Mouse (Mus musculus) limb, embryonic 14.5 days (tissue): Measurements from ENCODE around the gene Dffa. TPM values are rescaled to one million over a fixed set of nuclear protein-coding genes. Genes with fewer than 3 reads are reported as not detected.
A peak's percentile ranks its signal among the peaks of the same experiment; 100 is the strongest.

Experiments
- ATAC-seq: fragments of 200-750 bp; cut with Nextera tagmentation; 2 replicates; pipeline ENCODE4 v1.8.0; 2017; ENCODE audit warnings: low read depth, moderate number of reproducible peaks, moderate TSS enrichment; ENCODE audit not compliant: low FRiP score
- DNase-seq: peaks from one replicate; pipeline ENCODE4 v3.0.0-alpha.2; 2015; ENCODE audit warnings: low spot score
- H3K27ac ChIP-seq: fragments of 300-500 bp; sonication (generic); replicated peaks from 2 replicates; pipeline ENCODE4 v1.5.1; 2014; ENCODE audit warnings: low read depth, mild to moderate bottlenecking, low read length, moderate library complexity, mixed read lengths
- H3K27me3 ChIP-seq: fragments of 300-500 bp; sonication (generic); 2 replicates; pipeline ENCODE4 v1.6.1; 2014; ENCODE audit warnings: low read length, mixed read lengths; ENCODE audit not compliant: control insufficient read depth, insufficient read depth
- H3K36me3 ChIP-seq: fragments of 300-500 bp; sonication (generic); 2 replicates; pipeline ENCODE4 v1.6.1; 2014; ENCODE audit warnings: mild to moderate bottlenecking, low read length, moderate library complexity, mixed read lengths; ENCODE audit not compliant: control insufficient read depth, insufficient read depth
- H3K4me1 ChIP-seq: fragments of 300-500 bp; sonication (generic); 2 replicates; pipeline ENCODE4 v1.6.1; 2014; ENCODE audit warnings: antibody characterized with exemption, low read length, mixed read lengths; ENCODE audit not compliant: control insufficient read depth, insufficient read depth
- H3K4me2 ChIP-seq: fragments of 300-500 bp; sonication (generic); replicated peaks from 2 replicates; pipeline ENCODE4 v1.6.1; 2014; ENCODE audit warnings: low read depth, mild to moderate bottlenecking, low read length, moderate library complexity; ENCODE audit not compliant: severe bottlenecking
- H3K4me3 ChIP-seq: fragments of 300-500 bp; sonication (generic); replicated peaks from 2 replicates; pipeline ENCODE4 v1.5.1; 2014; ENCODE audit warnings: low read length
- H3K9ac ChIP-seq: fragments of 300-500 bp; sonication (generic); 2 replicates; pipeline ENCODE4 v1.6.1; 2014; ENCODE audit warnings: mild to moderate bottlenecking, low read depth, low read length, moderate library complexity; ENCODE audit not compliant: severe bottlenecking
- H3K9me3 ChIP-seq: fragments of 300-500 bp; sonication (generic); 2 replicates; pipeline ENCODE4 v1.6.1; 2016; ENCODE audit warnings: low read length; ENCODE audit not compliant: control insufficient read depth
- POLR2A ChIP-seq: fragments of 200-500 bp; IDR thresholded peaks from 2 replicates; pipeline ENCODE4 v1.8.0; 2012; ENCODE audit warnings: inconsistent platforms, mild to moderate bottlenecking, moderate library complexity, borderline replicate concordance; ENCODE audit not compliant: insufficient read depth, insufficient read length; ENCODE audit errors: extremely low read depth
- WGBS: fragments of 180-500 bp; shearing (Covaris S2); extraction: QIAGEN DNeasy Blood & Tissue Kit; methylation state at CpG from one replicate; pipeline ENCODE4 v1.1.7; 2014; 5-methylcytosine and 5-hydroxymethylcytosine counted together
- polyA plus RNA-seq, 2 experiments: library from polyadenylated mRNA; depleted of rRNA in 1 of 2; stranded (reverse) in 1 of 2; unstranded in 1 of 2; fragments of >200 nt; fragmentation: Nextera tagmentation in 1 of 2; extraction: Ambion mirVana in 1 of 2; gene quantifications; 2 replicates each; pipeline versions ENCODE4 v1.2.1 to v1.2.3; 2012 to 2014

Dffa gene
- polyA plus RNA-seq, 2 experiments, result 27.6 to 31.9 TPM

DNA sequence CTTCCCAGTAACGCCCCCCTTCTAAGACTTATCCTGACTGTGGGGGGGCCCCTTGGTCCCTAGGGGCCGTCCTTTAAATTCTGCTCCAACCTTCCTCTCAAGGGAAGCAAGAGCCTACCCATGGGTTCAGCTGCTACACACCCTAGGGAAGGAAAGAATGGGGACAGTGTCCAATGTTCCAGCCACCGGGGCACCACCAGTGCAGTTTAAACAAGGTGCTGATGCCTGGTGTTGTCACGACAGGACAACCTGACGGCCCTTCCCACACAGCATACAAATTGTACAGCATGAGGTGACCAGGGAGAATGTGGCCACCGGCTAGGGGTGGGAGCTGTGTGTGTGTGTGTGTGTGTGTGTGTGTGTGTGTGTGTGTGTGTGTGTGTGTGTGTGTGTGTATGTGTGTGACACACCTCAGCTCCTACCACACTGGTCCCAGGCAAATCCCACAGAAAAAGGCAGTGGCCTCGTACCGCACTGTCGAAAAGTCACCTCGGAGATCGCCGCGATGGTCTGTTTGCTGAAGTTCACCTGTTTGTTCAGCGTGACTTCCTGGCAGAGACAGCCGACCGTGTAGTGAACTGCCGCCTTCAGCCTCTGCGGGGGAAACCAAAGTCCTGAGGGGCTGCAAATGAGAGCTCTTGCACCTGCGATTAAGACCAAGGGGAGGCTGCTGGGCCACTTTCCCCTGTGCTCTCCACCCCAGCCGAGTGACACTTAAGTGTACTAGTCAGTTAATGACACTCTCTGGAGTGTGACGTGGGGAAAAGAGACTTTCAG lies 28.0 kb downstream of the Dffa start:
- peaks cover 4% of the 10 kb centered on the region; the same call in 1 of the 2 replicates for H3K4me1 ChIP-seq
- no peak overlapping the region for H3K27ac ChIP-seq
- TF ChIP-seq POLR2A, result no peak
- ATAC-seq (no peak), DNase-seq (no peak)
- H3K27me3 ChIP-seq, result no peaks in the 10 kb centered on the region
- H3K4me3 ChIP-seq, result no peak overlapping the region
- H3K4me2 ChIP-seq, result no peak overlapping the region
- H3K9ac ChIP-seq, result no peak overlapping the region
- H3K9me3 ChIP-seq, result no peaks in the 10 kb centered on the region
- WGBS, result 85% methylated on average over 21 of the region's 21 CpGs
- peaks cover 10% of the 10 kb centered on the region; the same call in 1 of the 2 replicates for H3K36me3 ChIP-seq

DNA sequence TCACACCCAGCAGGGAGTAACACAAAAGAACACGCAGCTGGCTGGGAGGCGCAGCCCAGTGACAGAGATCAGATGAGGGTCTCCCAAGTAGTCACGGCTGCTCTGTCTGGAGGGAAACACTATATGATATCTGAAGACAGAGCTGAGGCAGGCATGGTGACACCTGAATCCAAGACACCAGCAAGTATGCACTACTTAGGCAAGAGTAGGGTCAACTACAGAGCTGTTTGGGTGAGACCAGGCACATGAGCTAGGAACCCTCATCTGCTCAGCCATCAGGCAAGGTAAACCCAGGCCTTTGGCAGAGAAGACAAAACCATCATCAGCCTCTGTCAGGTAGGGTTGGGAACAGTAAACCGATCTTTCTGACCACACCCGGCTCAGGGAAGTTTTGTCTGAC lies 29.4 kb downstream of the Dffa start:
- Histone ChIP-seq H3K4me3 (no peak overlapping the region), H3K9ac (no peak overlapping the region), H3K9me3 (no peaks in the 10 kb centered on the region), H3K36me3 (peaks cover 3% of the 10 kb centered on the region; the same call in 1 of the 2 replicates), H3K27ac (no peak overlapping the region), H3K4me1 (peaks cover 4% of the 10 kb centered on the region; the same call in 1 of the 2 replicates), H3K4me2 (no peak overlapping the region), H3K27me3 (no peaks in the 10 kb centered on the region)
- ATAC-seq (no peak), DNase-seq (no peak)
- TF ChIP-seq POLR2A, result no peak
- 72% methylated on average over 5 of the region's 5 CpGs for WGBS

DNA sequence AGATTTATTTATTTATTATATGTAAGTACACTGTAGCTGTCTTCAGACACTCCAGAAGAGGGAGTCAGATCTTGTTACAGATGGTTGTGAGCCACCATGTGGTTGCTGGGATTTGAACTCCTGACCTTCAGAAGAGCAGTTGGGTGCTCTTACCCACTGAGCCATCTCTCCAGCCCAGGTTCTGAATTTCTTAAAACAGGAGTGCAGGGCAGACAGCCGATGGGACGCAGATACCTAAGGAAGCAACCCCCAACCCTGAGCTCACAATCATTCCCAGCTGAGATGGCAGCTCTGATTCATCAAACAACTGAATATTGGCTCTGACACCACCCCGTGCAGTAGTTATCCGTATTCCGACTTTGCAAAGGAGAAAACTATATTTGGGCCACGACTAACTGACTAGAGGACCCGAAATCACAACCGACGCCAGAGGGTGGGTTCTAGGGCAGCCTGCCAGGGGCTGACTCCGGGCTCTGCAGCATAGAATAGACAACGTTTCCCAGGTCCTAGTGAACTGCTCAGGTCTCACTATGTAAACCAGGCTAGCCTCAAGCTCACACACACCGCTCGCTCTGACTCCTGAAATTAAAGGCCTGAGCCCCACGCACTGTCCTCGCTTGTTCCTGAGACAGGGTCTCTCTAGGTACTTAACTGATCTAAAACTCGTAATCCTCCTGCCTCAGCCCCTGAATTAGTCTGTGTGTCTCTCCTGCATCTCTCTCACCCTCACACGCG lies 32.3 kb downstream of the Dffa start:
- ATAC-seq, result no peak
- peak overlapping the region; percentile 71 for H3K9ac ChIP-seq
- WGBS, result 61% methylated on average over 18 of the region's 18 CpGs
- H3K4me1 ChIP-seq, result peaks cover 4% of the 10 kb centered on the region; the same call in 1 of the 2 replicates
- H3K27me3 ChIP-seq, result no peaks in the 10 kb centered on the region
- no peaks in the 10 kb centered on the region for H3K36me3 ChIP-seq
- peak overlapping the region; percentile 66 for H3K4me2 ChIP-seq
- H3K9me3 ChIP-seq, result no peaks in the 10 kb centered on the region
- no peak for DNase-seq
- TF ChIP-seq POLR2A, result no peak
- H3K27ac ChIP-seq, result 0 out of 2 replicates have a peak overlapping the region, but pooled peaks have one; percentile 79
- peak overlapping the region; percentile 61 for H3K4me3 ChIP-seq

DNA sequence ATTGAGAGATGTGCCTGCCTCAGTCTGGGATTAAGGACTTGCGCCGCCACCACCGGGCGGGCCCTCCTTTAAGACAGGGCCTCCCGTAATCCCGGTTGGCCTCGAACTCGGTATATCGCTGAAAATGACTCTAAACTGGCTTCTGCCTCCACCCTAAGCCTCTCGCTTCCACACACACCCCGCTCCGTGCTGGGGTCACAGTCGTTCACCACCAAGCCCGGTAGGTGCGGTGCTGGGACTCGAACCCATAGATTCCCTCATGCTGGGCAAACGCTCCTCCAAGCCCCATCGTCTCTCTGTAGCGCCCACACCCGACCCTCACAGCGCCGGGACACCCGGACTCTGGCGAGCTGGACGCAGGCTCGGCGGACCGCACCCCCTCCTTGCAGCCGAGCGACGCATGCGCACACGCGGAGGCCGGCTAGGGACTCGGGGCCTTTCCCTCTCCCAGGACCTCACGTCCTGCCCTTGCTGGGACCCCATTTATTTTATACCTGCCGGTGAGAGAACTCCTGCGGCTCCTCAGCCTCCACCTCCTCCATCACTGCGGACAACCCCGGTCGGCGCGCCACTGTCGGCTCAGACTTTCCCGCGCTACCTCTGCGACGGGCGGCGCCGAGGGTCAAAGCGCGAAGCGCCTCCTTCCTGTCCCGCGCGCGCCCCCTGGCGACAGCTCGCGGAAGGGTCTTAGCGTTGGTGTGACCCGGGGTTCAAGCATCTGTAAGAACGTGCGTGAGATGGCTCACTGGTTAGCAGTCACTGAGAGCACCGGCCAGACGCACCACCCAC lies 33.2 kb downstream of the Dffa start, which contains the start of gene Cenps:
Gene Cenps, minus strand, starts transcription at position 648 of the 789 bp plus-strand sequence.
- peak; percentile 92 for DNase-seq
- 2% methylated on average over 68 of the region's 68 CpGs for WGBS
- H3K4me1 ChIP-seq, result peaks cover 4% of the 10 kb centered on the region; the same call in 1 of the 2 replicates

More for the DNA sequence above, 33.2 kb downstream of the Dffa start, which contains the start of gene Cenps:
- H3K4me2 ChIP-seq, result peak within 1 kb of the TSS; percentile 66
- H3K27me3 ChIP-seq, result no peaks in the 10 kb centered on the region
- no peaks in the 10 kb centered on the region for H3K36me3 ChIP-seq
- H3K9me3 ChIP-seq, result no peaks in the 10 kb centered on the region
- peak within 1 kb of the TSS; percentile 79 for H3K27ac ChIP-seq
- H3K9ac ChIP-seq, result peak within 1 kb of the TSS; percentile 71
- 0 out of 2 replicates have a peak, but pooled peaks have one; percentile 32 for TF ChIP-seq POLR2A
- H3K4me3 ChIP-seq, result peak within 1 kb of the TSS; percentile 61
- ATAC-seq, result peak; percentile 88
